Mouse (Mus musculus) gastrocnemius, adult 18-20 months (tissue): Measurements from ENCODE around the gene Rint1. TPM values are rescaled to one million over a fixed set of nuclear protein-coding genes. Genes with fewer than 3 reads are reported as not detected.
A peak's percentile ranks its signal among the peaks of the same experiment; 100 is the strongest.

ENCODE experiments used
- DNase-seq: peaks from one replicate; pipeline ENCODE4 v3.0.0; 2021; ENCODE audit warnings: low spot score
- long read RNA-seq, 2 experiments: library from polyadenylated mRNA; stranded (forward); transcript quantifications; one replicate each; pipeline ENCODE4 v2.0.0; 2021
- total RNA-seq, 2 experiments: library from RNA; stranded (reverse); gene quantifications; 2 replicates each; pipeline ENCODE4 v1.2.3; 2021

The Rint1 gene
- total RNA-seq, result 1 to 10 TPM; 6.9 to 8.9 TPM
- long read RNA-seq, experiment 1, transcript Rint1-201 (15 exons, 3,298 nt), result major isoform, 5 of 9 reads
- long read RNA-seq, experiment 1, partial matches to known transcripts, result 0 of 9 reads
- long read RNA-seq, experiment 1, other reads (novel, unspliced or antisense), result 2 of 9 reads
- long read RNA-seq, experiment 2, transcript Rint1-201 (15 exons, 3,298 nt), result major isoform, 6 of 8 reads
- long read RNA-seq, experiment 2, partial matches to known transcripts, result 0 of 8 reads
- long read RNA-seq, experiment 2, other reads (novel, unspliced or antisense), result 1 of 8 reads

DNA sequence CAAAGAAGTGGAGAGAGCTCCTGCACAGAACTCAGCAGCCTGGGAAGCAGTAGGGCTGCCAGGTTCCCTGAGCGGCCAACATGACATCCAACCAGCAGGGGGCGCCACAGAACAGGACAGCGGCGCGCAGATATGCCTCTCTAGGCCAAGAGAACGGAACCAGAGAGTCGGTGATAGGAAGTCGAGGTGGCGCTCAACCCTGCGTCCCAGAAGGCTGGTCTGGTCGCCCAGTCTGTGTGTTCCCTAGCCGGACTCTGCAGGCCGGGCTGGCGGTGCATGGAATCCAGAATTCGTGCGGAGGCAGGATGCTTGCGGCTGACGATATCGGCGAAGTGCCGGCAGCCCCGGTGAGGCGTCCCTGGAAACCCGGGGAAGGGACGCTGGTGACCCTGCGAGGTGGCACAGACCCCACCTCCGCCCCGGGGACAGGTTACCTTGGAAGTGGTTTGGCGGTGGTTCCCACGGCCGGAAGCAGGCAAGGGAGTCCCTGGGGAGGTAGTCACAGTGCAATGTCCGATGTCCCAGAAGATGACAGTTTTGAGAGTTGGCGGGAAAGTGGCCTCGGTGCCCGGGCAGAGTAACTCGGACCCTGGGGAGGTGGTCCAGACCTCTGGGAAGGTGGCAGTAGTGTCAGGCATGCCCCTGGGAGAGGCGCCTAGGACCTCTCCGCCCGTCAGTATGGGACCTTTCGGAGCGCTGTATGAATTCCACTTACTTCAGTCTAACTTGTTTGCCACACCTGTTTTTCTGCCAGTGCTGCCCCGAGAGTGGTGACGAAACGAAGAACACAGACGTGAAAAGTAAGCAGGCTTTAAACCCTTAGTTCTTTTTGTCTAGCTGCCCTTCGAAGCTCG, at the start of gene Rint1:
Gene Rint1 (plus strand): TSS at position 176 of the 854 bp plus-strand sequence.
- peak; percentile 95 for DNase-seq

- DNase-seq, result no peak
These were observed 44.2 kb upstream of the Rint1 start for GRCm38 (mm10) chr5:23743261-23743660.

DNA sequence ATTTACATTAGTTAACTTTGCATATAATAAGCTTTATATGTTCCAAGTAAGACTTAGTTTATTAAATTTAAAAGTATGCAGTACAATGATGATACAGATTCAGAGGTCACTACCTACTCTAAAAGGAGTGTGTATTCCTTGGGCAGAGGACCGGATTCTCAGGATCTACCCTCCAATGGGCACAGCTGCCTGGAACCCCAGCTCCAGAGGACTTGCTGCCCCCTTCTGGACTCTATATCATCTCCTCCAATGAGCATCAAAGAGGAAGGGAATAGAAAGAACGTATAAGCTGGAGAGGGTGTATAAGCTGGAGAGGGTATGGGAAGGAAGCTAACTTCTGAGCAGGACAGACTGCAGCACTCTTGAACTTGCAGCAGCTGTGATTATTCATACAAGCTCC, 37.6 kb upstream of the Rint1 start:
- DNase-seq, result no peak

DNA sequence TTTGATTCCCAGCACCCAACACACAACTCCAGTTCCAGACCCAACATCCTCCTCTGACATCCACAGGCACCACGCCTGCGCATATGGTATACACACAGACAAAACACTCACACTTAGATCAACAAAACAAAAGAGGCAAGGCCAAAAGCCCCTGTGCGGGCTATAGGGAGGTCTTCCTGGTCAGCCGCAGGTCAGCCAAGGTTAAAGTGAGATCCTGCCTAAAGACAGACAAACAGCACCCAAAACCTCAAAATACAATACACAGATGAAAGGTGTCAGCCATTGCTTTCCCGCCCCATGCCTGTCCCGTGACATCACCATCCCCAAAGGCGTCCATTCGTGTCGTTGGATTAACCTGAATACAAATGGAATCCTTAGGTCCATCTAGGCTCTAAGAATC, 31.9 kb upstream of the Rint1 start:
- DNase-seq, result no peak

DNA sequence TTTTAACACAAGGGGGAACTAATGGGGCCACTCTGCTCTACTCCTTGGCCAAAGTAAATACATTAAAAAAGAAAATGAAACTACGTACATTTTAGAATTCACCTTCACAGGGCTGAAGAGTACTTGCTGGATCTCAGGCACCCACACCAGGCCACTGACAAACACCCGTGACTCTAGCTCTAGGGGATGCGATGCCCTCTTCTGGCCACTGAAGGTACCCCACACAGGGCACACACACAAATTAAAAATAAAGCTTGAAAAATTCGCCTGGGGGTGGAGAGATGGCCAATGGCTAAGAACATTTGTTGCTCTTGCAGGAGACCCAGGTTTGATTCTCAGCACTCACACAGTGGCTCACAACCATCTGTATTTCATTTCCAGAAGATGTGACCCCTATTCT, 31.1 kb upstream of the Rint1 start:
- no peak for DNase-seq

DNA sequence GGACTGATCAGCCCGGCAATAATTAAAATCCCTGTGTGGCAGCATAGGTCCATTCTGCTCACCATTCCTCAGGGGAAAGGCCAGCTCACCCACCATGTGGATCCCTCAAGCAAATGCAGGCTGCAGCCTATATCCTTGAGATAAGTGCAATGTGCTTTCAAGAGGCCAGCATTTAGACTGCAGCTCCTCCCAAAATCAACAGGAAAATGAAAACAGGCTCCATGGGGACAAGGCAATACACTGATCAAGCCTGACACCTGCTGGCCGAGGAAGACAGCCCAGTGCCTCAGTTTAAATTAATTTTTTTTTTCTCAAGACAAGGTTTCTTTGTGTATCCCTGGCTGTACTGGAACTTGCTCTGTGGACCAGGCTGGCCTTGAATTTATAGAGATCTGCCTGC, 28.9 kb upstream of the Rint1 start:
- DNase-seq, result peak; percentile 6

DNA sequence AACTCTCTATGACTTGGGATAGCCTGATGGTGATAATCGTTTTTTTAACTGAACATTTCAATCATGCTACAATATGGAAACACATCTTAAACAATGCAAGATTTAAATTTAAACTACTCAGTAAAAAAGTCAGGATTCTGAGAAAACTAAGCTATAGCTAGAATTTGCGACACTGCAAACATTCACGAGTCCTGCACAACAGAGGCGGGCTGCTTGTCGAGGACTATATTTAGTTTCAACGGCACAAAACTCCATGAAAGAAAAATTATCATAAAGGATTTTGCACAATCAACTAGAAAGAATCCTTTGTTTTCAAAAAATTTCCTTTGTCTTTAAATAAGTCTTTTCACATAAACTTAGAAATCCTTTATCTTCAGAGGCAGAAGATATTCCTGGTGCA, 25.0 kb upstream of the Rint1 start:
- no peak for DNase-seq

GRCm38 (mm10) chr5:23764557-23764956, 23.0 kb upstream of the Rint1 start:
- DNase-seq, result no peak

- no peak for DNase-seq
These were observed 16.4 kb upstream of the Rint1 start for GRCm38 (mm10) chr5:23771105-23771504.

DNA sequence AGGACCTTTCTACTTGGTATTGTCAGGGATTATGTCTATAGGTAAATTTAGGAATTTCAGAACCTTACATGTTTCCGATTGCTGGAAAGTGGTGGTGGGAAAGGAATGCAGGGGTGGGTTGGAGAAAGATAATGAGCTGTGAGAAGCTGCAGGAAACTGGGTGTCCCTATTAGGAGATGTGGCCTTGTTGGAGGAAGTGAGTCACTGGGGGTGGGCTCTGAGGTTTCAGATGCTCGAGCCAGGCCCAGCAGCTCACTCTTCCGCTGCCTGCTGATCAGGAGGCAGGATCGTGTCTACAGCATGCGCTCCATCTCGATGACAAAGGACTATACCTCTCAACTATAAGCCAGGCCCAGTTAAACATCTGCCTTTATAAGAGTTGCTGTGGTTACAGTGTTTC, 13.3 kb upstream of the Rint1 start:
- no peak for DNase-seq

GRCm38 (mm10) chr5:23780516-23780915, 7.0 kb upstream of the Rint1 start:
- DNase-seq, result no peak

DNA sequence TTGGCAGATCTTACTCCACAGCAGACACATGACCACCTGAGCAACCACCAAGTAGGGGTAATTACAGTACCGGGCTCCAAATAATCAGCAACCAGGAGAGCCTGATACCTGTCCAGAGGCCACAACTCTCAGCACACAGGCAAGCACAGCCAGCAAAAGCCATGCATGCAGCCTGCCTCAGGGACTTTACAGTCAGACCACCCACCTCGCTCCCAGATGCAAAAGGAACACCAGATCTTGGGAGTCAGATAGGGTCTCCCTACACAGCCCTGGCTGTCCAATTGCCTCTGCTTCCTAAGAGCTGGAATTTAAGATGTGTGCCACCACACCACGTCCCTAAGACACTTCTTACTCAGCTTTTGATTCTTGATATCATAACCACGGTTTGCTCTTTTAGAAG, 6.3 kb upstream of the Rint1 start:
- DNase-seq, result no peak

DNA sequence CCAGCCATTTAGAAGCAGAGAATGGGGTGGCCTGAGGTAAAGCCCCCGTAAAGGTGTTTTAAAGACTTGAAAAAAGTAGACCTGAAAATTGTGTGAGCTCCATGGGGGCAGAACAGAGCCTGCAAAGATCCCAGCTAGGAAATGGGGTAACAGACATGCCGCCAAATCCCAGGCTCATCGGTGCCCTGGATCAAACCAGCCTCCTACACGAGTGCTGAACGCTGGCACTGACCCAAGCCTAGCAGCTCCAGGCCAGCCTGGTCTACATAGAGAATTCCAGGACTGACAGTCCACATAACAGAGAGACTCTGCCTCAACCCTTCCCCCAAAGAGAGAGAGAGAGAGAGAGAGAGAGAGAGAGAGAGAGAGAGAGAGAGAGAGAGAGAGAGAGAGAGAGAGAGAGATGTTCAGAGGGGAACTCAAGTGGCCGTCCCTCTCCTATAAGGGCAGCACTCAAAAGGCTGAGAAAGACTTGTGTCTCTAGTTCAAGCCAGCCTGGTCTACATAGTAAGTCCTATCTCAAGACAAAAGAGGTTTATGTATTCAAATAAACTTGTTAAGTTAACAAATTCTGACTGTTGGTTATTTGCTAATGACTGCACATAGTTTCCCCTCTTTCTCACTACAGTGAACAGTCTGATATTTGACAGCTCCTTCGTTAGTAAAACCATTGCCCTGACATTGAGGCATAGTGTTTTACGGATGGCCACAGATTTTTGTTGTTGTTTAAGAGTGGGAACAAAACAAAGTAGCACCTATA, 5.3 kb upstream of the Rint1 start:
- no peak for DNase-seq

- DNase-seq, result peak; percentile 78
These were observed 4.3 kb upstream of the Rint1 start, which contains the start of gene Pus7 for GRCm38 (mm10) chr5:23782931-23783877. Gene Pus7 (minus strand): TSS chr5:23783711.

DNA sequence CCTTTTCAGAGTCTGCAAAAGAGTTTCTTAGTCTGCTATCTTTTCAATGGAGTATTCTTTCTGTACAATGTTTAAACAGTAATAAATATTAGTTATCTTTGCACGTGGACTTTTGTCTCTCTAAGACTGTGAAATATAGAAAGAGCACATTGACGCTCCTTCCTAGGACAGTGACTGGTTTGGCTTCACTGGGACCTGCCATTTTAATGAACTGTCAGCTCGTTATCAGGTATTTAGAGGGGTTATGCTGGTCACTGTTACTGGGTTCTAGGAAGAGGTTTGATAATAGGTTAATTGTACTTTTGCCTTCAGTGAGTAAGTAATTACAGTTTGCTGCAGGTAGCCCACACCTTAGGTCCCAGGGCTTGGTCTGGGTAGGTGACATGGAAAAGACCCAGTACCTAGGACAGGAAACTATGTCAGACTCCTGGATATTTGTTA, 899 bp downstream of the Rint1 start:
- no peak for DNase-seq

GRCm38 (mm10) chr5:23789078-23789612, 1.6 kb downstream of the Rint1 start:
- no peak for DNase-seq

GRCm38 (mm10) chr5:23792726-23793125, 5.2 kb downstream of the Rint1 start:
- no peak for DNase-seq

- no peak for DNase-seq
These were observed 27.3 kb downstream of the Rint1 start for GRCm38 (mm10) chr5:23814841-23815240.

GRCm38 (mm10) chr5:23816681-23817080, 29.2 kb downstream of the Rint1 start:
- DNase-seq, result no peak

DNA sequence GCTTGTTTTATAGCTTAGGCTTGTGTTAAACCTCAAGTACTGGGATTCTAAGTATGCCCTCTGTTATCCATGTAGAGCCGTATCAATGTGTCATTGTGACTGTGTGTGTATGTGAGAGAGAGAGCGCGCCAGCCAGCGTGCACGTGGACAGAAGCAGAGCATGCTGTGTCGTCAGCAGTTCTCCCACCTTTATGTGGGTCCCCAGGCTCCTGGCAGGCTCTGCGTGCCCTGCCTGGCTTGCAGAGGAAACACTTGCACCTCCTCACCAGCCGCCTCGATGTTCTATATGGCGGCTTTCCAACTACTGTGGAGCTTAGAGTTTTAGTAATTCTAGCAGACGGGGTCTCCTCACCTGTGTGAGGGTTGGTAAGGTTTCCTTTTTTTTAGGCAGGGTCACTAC, 34.8 kb downstream of the Rint1 start:
- DNase-seq, result no peak
